Mouse (Mus musculus) left cerebral cortex, adult 8-10 months (tissue): ENCODE results near the gene Npas3. TPM values are rescaled to one million over a fixed set of nuclear protein-coding genes. Genes with fewer than 3 reads are reported as not detected.

Experiments
- DNase-seq, 2 experiments: peaks; one replicate each; pipeline ENCODE4 v3.0.0; 2022; ENCODE audit warnings: low spot score in 2 of 2
- total RNA-seq, 4 experiments: library from RNA; stranded (reverse); gene quantifications; 2 replicates each; pipeline ENCODE4 v1.2.4; 2022

Gene Npas3
- total RNA-seq, 4 experiments from 2014 or later = 18.8 to 28.2 (median 23.8) TPM

- DNase-seq = no peak
Measured at GRCm38 (mm10) chr12:54048126-54048525, 799.6 kb downstream of the Npas3 start.

GRCm38 (mm10) chr12:54049926-54050325 is 801.4 kb downstream of the Npas3 start:
- no peak for DNase-seq

DNA sequence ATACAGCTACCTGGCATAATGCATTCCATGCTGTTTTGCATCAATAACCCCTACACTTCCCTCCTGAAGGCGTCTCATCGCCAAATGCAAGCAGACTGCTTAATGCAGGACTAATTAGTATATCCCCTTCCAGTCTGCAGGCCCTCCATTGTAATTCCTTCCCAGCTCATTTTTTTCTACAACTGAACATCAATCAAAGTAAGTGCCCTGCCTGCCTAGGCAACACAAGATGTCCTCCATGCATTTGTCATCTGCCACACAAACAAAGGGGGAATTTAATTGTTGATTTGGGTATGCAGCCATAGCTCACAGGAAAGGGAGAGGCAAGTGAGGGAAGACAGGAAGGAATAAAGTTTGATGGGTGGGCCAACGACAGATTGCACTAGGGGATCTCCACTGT is 804.5 kb downstream of the Npas3 start:
- DNase-seq = no peak

DNA sequence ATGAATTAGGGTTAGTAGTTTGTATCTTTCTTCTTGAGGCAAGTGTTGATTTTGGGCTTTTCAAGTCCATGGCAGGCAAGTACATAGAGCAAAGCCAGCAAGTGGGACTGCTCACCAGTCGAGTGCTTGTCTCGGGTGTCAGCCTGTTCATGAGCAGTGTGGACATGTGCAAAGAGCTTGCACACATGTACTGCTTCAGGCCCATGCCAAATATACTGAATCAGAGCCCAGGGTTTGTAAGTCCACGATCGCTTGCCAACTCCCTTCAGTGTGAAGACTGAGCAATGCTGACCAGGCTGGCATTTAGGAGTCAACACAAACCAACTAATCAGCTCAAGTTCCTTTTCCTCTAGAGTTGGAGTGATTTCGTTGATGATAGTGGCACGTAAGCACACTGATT is 805.1 kb downstream of the Npas3 start:
- no peak for DNase-seq

DNA sequence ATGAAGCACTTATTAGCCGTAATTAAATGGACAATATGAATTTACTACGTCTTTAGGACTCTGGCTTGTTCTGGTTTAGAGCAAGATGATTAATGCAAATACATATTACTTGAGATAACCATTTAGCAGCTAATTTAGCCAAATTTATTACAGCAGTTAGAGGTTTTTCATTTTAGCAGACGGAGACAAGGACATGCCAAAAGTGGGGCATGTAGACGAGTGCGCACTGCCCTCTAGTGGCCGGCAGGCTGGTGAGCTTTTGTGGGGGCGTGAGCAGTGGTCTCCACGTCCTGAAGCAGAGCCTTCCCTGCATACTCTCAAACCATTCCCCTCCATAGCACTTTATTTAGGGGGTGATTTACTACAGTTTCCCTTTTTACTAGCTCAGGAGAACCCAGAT is 812.3 kb downstream of the Npas3 start:
- peak in 1 of 2 experiments; percentile 72 for DNase-seq

- no peak for DNase-seq
Measured at GRCm38 (mm10) chr12:54061168-54061567, 812.7 kb downstream of the Npas3 start.

DNA sequence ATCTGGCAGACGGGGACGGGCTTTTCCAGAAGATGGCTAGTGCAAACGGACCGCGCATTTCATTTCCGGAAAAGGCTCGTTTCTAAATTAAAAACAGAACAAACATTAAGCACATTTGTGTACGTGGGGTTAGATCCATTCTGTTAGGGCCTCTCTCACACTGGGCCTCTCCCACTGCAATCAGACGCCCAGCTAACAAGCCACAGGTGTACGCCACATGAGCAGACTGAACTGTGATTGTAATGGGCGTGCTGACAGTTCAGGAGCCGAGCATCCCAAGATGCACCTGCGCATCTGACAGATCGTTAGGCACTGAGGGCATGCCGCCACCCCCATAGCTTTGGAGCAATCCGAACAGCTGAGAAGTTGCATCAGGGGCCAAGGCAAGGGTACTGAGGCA is 816.5 kb downstream of the Npas3 start:
- no peak for DNase-seq

DNA sequence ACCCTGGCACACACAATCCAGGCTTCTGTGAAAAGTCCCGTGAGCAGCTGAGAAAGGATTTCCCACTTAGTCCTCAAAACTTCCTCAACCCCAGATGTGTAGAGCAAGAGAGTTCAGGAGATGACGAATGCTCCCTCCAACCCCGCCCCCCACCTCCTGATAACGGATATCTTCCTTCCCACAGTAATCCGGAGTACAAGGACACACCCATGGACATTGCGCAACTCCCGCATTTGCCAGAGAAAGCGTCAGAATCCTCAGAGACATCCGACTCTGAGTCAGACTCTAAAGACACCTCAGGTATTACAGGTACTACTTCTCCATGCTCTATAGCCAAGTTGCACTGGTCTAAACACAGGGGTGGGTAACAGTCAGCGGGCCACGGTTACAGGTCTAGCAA is 817.1 kb downstream of the Npas3 start:
- DNase-seq = no peak

- no peak for DNase-seq
Measured at GRCm38 (mm10) chr12:54067419-54067818, 818.9 kb downstream of the Npas3 start.

DNA sequence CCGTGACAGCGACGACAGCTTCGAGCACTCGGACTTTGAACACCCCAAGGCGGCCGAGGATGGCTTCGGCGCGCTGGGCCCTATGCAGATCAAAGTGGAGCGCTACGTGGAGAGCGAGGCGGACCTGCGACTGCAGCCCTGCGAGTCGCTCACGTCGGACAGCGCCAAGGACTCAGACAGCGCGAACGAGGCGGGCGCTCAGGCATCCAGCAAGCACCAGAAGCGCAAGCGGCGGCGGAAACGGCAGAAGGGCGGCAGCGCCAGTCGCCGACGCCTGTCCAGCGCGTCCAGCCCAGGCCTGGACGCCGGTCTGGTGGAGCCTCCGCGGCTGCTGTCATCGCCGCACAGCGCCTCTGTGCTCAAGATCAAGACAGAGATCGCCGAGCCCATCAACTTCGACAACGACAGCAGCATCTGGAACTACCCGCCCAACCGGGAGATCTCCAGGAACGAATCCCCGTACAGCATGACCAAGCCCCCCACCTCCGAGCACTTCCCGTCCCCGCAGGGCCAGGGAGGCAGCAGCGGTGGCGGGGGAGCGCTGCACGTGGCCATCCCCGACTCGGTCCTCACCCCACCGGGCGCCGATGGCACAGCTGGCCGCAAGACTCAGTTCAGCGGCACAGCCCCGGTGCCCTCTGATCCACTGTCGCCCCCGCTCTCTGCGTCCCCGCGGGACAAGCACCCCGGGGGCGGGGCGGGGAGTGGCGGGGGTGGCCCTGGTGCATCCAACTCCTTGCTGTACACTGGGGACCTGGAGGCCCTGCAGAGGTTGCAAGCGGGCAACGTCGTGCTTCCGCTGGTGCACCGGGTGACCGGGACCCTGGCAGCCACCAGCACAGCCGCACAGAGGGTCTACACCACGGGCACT is 819.6 kb downstream of the Npas3 start:
- no peak for DNase-seq

GRCm38 (mm10) chr12:54068757-54069146 is 820.3 kb downstream of the Npas3 start:
- no peak for DNase-seq

DNA sequence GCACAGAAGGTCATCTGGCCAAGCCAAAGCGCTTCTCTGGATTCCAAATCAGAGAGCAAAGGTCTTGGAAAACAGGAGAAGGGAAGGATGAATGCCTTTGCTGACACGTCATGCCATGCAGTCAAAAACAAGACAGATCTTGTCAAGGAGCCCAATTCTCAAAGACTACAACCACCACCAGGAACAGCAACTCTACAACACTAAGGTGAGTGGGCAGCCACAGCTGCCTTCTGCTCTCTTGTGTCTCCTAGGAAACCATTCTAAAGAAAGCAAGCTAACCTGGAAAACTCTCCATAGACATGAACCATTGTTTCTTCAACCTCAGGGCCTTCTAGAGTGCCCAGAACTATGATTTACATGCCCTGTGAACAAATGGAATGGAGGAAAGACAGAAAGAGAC is 825.5 kb downstream of the Npas3 start:
- peak in 1 of 2 experiments; percentile 45 for DNase-seq

- DNase-seq = no peak
Measured at GRCm38 (mm10) chr12:54080996-54081395, 832.5 kb downstream of the Npas3 start.

GRCm38 (mm10) chr12:54093729-54094128 is 845.3 kb downstream of the Npas3 start:
- DNase-seq = no peak

- no peak for DNase-seq
Measured at GRCm38 (mm10) chr12:54096492-54096891, 848.0 kb downstream of the Npas3 start.

GRCm38 (mm10) chr12:54098136-54098535 is 849.7 kb downstream of the Npas3 start:
- no peak for DNase-seq

- peak; percentile 33 to 54 for DNase-seq
Measured at GRCm38 (mm10) chr12:54098785-54099184, 850.3 kb downstream of the Npas3 start.

DNA sequence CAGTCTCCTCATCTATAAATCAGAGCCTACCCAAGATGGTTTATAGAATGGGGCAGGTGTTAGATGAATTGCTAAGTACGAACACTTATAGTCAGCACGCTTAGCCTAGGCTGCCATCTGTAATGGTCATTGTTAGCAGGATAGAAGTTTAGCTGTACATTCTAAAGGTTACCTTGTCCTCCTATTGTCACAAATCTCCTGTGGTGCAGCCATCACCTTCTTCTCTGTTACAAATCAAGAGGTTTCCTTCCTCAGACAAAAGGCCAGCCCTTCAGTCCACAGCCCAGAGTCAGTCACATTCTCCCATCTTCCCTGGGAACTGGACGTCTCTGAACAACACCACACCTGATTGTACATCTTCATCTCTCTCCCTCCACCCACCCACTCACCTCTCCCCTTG is 851.0 kb downstream of the Npas3 start:
- DNase-seq = no peak

DNA sequence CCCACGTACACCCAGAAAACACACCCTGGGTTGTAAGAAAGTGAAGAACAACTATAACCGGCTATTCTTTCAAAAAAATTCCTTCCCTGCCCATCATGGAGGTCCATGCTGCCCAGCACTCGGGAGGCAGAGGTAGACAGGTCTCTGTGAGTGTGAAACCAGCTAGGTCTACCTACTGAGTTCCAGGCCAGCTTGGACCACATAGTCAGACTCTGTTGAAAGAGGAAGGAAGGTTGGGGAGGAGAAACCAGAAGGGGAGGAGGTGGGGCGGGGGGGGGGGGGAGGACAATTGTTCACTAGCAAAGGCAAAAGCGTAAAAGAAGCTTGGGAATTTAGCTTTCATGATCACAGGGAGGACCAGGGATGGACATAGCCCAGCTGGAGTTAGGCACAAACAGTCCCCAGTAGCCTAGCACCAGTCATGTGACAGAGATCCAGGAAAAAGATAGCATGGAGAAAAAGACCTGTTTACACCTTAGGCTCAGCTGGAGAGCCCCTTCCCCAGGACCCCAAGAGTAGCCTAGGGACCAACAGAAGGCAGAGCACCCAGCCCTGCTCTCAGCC is 852.9 kb downstream of the Npas3 start:
- DNase-seq = no peak

- DNase-seq = no peak
Measured at GRCm38 (mm10) chr12:54102500-54102899, 854.0 kb downstream of the Npas3 start.

DNA sequence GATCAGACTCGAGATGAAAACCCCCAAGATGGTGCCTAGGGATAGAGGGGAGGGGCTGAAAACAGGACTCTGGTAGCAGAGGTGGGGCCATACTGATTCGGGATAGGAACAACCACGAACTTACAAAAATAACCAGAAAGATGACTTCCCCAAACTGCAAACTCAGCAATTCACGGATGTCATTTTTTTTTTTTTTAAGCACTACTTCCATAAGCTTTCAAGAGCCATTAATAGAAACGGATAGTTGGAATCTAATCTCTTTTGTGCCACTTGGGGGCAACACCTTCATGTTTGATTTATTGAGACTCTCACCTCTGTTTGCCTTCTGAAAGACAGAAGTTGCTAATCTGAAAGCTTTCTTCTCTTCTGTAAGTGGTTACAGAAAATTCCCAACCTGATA is 857.1 kb downstream of the Npas3 start:
- no peak for DNase-seq

- DNase-seq = no peak
Measured at GRCm38 (mm10) chr12:54105946-54106345, 857.5 kb downstream of the Npas3 start.

GRCm38 (mm10) chr12:54110342-54110741 is 861.9 kb downstream of the Npas3 start:
- no peak for DNase-seq
